Mouse (Mus musculus) neural tube, embryonic 15.5 days (tissue): ENCODE results near the gene Olfr17. TPM values are rescaled to one million over a fixed set of nuclear protein-coding genes. Genes with fewer than 3 reads are reported as not detected.
"Not testable (repeated sequence)": the region's sequence is repeated elsewhere in the genome, so short reads cannot be mapped to it uniquely, and the experiment has no call there.

Source experiments
- ATAC-seq: fragments of 200-750 bp; cut with Nextera tagmentation; 2 replicates; pipeline ENCODE4 v1.8.0; 2017; ENCODE audit warnings: mild to moderate bottlenecking, moderate TSS enrichment, moderate library complexity; ENCODE audit not compliant: low FRiP score
- H3K27ac ChIP-seq: fragments of 300-500 bp; sonication (generic); replicated peaks from 2 replicates; pipeline ENCODE4 v1.5.1; 2015; ENCODE audit warnings: mild to moderate bottlenecking, inconsistent platforms
- H3K27me3 ChIP-seq: fragments of 300-500 bp; sonication (generic); replicated peaks from 2 replicates; pipeline ENCODE4 v1.6.1; 2015; ENCODE audit warnings: inconsistent platforms
- H3K36me3 ChIP-seq: fragments of 300-500 bp; sonication (generic); 2 replicates; pipeline ENCODE4 v1.6.1; 2015; ENCODE audit warnings: inconsistent platforms
- H3K4me1 ChIP-seq: fragments of 300-500 bp; sonication (generic); 2 replicates; pipeline ENCODE4 v1.6.1; 2015; ENCODE audit warnings: inconsistent platforms
- H3K4me2 ChIP-seq: fragments of 300-500 bp; sonication (generic); 2 replicates; pipeline ENCODE4 v1.6.1; 2015; ENCODE audit warnings: inconsistent platforms, mild to moderate bottlenecking, moderate library complexity
- H3K4me3 ChIP-seq: fragments of 300-500 bp; sonication (generic); replicated peaks from 2 replicates; pipeline ENCODE4 v1.5.1; 2015; ENCODE audit warnings: mild to moderate bottlenecking, inconsistent platforms
- H3K9ac ChIP-seq: fragments of 300-500 bp; sonication (generic); replicated peaks from 2 replicates; pipeline ENCODE4 v1.6.1; 2015; ENCODE audit warnings: mild to moderate bottlenecking, inconsistent platforms
- H3K9me3 ChIP-seq: fragments of 300-500 bp; sonication (generic); replicated peaks from 2 replicates; pipeline ENCODE4 v1.6.1; 2016; ENCODE audit warnings: inconsistent platforms
- WGBS: fragments of 180-500 bp; shearing (Covaris S2); methylation state at CpG from one replicate; pipeline ENCODE4 v1.1.7; 2015; ENCODE audit warnings: mixed read lengths; 5-methylcytosine and 5-hydroxymethylcytosine counted together
- polyA plus RNA-seq: library from polyadenylated mRNA; unstranded; fragments of >200 nt; fragmentation: Nextera tagmentation; extraction: Ambion mirVana; gene quantifications from 2 replicates; pipeline ENCODE4 v1.2.1, GENCODE M21; 2015

Gene Olfr17
- not detected in 2 replicates for polyA plus RNA-seq

GRCm38 (mm10) chr7:107092920-107093319, at the start of gene Olfr17:
Gene Olfr17 (plus strand): TSS chr7:107093220.
- H3K9ac ChIP-seq = no peak within 1 kb of the TSS
- H3K4me2 ChIP-seq = no peak within 1 kb of the TSS
- 58% methylated on average over 1 of the region's 1 CpGs for WGBS
- no peaks in the 10 kb centered on the region for H3K27me3 ChIP-seq
- no peak within 1 kb of the TSS for H3K27ac ChIP-seq
- ATAC-seq = no peak
- no peak within 1 kb of the TSS for H3K4me3 ChIP-seq
- no peaks in the 10 kb centered on the region for H3K36me3 ChIP-seq
- no peaks in the 10 kb centered on the region for H3K4me1 ChIP-seq
- no peaks in the 10 kb centered on the region for H3K9me3 ChIP-seq

GRCm38 (mm10) chr7:107044407-107044806, 48.6 kb upstream of the Olfr17 start:
- Histone ChIP-seq H3K27me3 (no peaks in the 10 kb centered on the region), H3K9me3 (no peaks in the 10 kb centered on the region), H3K4me2 (no peak overlapping the region), H3K36me3 (no peaks in the 10 kb centered on the region), H3K9ac (no peak overlapping the region), H3K4me3 (no peak overlapping the region), H3K27ac (no peak overlapping the region), H3K4me1 (no peaks in the 10 kb centered on the region)
- 78% methylated on average over 1 of the region's 1 CpGs for WGBS
- no peak for ATAC-seq

GRCm38 (mm10) chr7:107045833-107046232, 47.2 kb upstream of the Olfr17 start:
- no peaks in the 10 kb centered on the region for H3K4me1 ChIP-seq
- no peak overlapping the region for H3K27ac ChIP-seq
- no peak overlapping the region for H3K4me3 ChIP-seq
- 5% methylated on average over 5 of the region's 5 CpGs for WGBS
- H3K9me3 ChIP-seq = no peaks in the 10 kb centered on the region
- H3K9ac ChIP-seq = no peak overlapping the region
- ATAC-seq = peak; percentile 79; the same call in 1 of the 2 replicates
- H3K27me3 ChIP-seq = no peaks in the 10 kb centered on the region
- H3K36me3 ChIP-seq = no peaks in the 10 kb centered on the region
- H3K4me2 ChIP-seq = no peak overlapping the region

GRCm38 (mm10) chr7:107047578-107047977, 45.4 kb upstream of the Olfr17 start:
- 0 out of 2 replicates have a peak, but pooled peaks have one; percentile 41 for ATAC-seq
- no peaks in the 10 kb centered on the region for H3K27me3 ChIP-seq
- no peaks in the 10 kb centered on the region for H3K9me3 ChIP-seq
- no peaks in the 10 kb centered on the region for H3K36me3 ChIP-seq
- no peak overlapping the region for H3K9ac ChIP-seq
- H3K4me3 ChIP-seq = no peak overlapping the region
- H3K4me1 ChIP-seq = no peaks in the 10 kb centered on the region
- 40% methylated on average over 3 of the region's 3 CpGs for WGBS
- no peak overlapping the region for H3K27ac ChIP-seq
- no peak overlapping the region for H3K4me2 ChIP-seq

- 95% methylated on average over 2 of the region's 2 CpGs for WGBS
Measured at GRCm38 (mm10) chr7:107070681-107071080, 22.3 kb upstream of the Olfr17 start, which contains the start of gene Olfr714. Gene Olfr714 (plus strand): TSS chr7:107070981.

GRCm38 (mm10) chr7:107110269-107110668, 17.2 kb downstream of the Olfr17 start, which contains the start of gene Olfr715b:
Gene Olfr715b (minus strand): TSS chr7:107110369.
- not testable (repeated sequence) for ATAC-seq, H3K9me3 ChIP-seq, H3K4me3 ChIP-seq, H3K4me2 ChIP-seq, H3K27ac ChIP-seq, H3K4me1 ChIP-seq, H3K9ac ChIP-seq, H3K36me3 ChIP-seq, H3K27me3 ChIP-seq
- 72% methylated on average over 2 of the region's 2 CpGs for WGBS

More at GRCm38 (mm10) chr7:107070681-107071080, 22.3 kb upstream of the Olfr17 start, which contains the start of gene Olfr714:
- H3K4me2 ChIP-seq = no peak within 1 kb of the TSS
- H3K4me1 ChIP-seq = no peaks in the 10 kb centered on the region
- no peak within 1 kb of the TSS for H3K4me3 ChIP-seq
- H3K27me3 ChIP-seq = no peaks in the 10 kb centered on the region
- no peaks in the 10 kb centered on the region for H3K9me3 ChIP-seq
- no peak within 1 kb of the TSS for H3K27ac ChIP-seq
- H3K36me3 ChIP-seq = no peaks in the 10 kb centered on the region
- H3K9ac ChIP-seq = no peak within 1 kb of the TSS
- ATAC-seq = no peak

- 92% methylated on average over 3 of the region's 3 CpGs for WGBS
- not testable (repeated sequence) for H3K4me1 ChIP-seq, H3K27ac ChIP-seq, H3K27me3 ChIP-seq, H3K9me3 ChIP-seq, H3K9ac ChIP-seq, H3K4me2 ChIP-seq, ATAC-seq, H3K36me3 ChIP-seq, H3K4me3 ChIP-seq
Measured at GRCm38 (mm10) chr7:107130983-107131382, 38.0 kb downstream of the Olfr17 start, which contains the start of gene Olfr715. Gene Olfr715 (minus strand): TSS chr7:107131083.

GRCm38 (mm10) chr7:107138027-107138426, 45.0 kb downstream of the Olfr17 start, which contains the start of gene Olfr716:
Gene Olfr716 (plus strand): TSS chr7:107138327.
- not testable (repeated sequence) for H3K4me2 ChIP-seq, H3K9me3 ChIP-seq, H3K4me1 ChIP-seq, ATAC-seq, H3K4me3 ChIP-seq, H3K9ac ChIP-seq, H3K27ac ChIP-seq, H3K27me3 ChIP-seq, H3K36me3 ChIP-seq
- WGBS = 76% methylated on average over 2 of the region's 2 CpGs

Other genes starting within 250 kb of the Olfr17 start
- gene Olfr703, start 249.9 kb upstream of the Olfr17 start, polyA plus RNA-seq = not detected in 2 replicates
- gene Olfr704, start 230.0 kb upstream of the Olfr17 start, polyA plus RNA-seq = not detected in 2 replicates
- not detected in 2 replicates for gene Olfr705, start 216.3 kb upstream of the Olfr17 start, polyA plus RNA-seq
- gene Olfr706, start 205.1 kb upstream of the Olfr17 start, polyA plus RNA-seq = not detected in 2 replicates
- not detected in 2 replicates for gene Olfr707, start 192.0 kb upstream of the Olfr17 start, polyA plus RNA-seq
- not detected in 2 replicates for gene Olfr1532-ps1, start 185.2 kb upstream of the Olfr17 start, polyA plus RNA-seq
- not detected in 2 replicates for gene Olfr709-ps1, start 161.0 kb upstream of the Olfr17 start, polyA plus RNA-seq
- gene Olfr710, start 144.9 kb upstream of the Olfr17 start, polyA plus RNA-seq = not detected in 2 replicates
- gene Olfr6, start 129.3 kb upstream of the Olfr17 start, polyA plus RNA-seq = not detected in 2 replicates
- not detected in 2 replicates for gene Olfr711, start 117.8 kb upstream of the Olfr17 start, polyA plus RNA-seq
- gene Olfr2, start 87.1 kb upstream of the Olfr17 start, polyA plus RNA-seq = not detected in 2 replicates
- not detected in 2 replicates for gene Olfr713, start 62.0 kb upstream of the Olfr17 start, polyA plus RNA-seq
- not detected in 2 replicates for gene Olfr714, start 22.2 kb upstream of the Olfr17 start, polyA plus RNA-seq
- gene Olfr715b, start 17.1 kb downstream of the Olfr17 start, polyA plus RNA-seq = not detected in 2 replicates
- not detected in 2 replicates for gene Olfr715, start 37.9 kb downstream of the Olfr17 start, polyA plus RNA-seq
- not detected in 2 replicates for gene Olfr716, start 45.1 kb downstream of the Olfr17 start, polyA plus RNA-seq
- not detected in 2 replicates for gene Nlrp14, start 73.8 kb downstream of the Olfr17 start, polyA plus RNA-seq
- not detected in 2 replicates for gene Rbmxl2, start 116.2 kb downstream of the Olfr17 start, polyA plus RNA-seq